Mouse (Mus musculus) embryo, embryonic 11.5 days (tissue): ENCODE results near the gene Ddx58.
A peak's percentile ranks its signal among the peaks of the same experiment; 100 is the strongest.

Experiments used
- DNase-seq: peaks from one replicate; pipeline ENCODE4 v3.0.0-alpha.2; 2012; ENCODE audit warnings: low read depth, low spot score

Ddx58 gene

GRCm38 (mm10) chr4:40239409-40240271 is at the start of gene Ddx58:
TSS of gene Ddx58 (minus strand) at chr4:40239828.
- DNase-seq, result peak; percentile 3

GRCm38 (mm10) chr4:40289046-40289445 is 49.4 kb upstream of the Ddx58 start:
- no peak for DNase-seq

- DNase-seq, result no peak
Observed at GRCm38 (mm10) chr4:40287415-40287814, 47.8 kb upstream of the Ddx58 start.

GRCm38 (mm10) chr4:40285582-40285981 is 46.0 kb upstream of the Ddx58 start:
- peak; percentile 41 for DNase-seq

- DNase-seq, result peak; percentile 94
Observed at GRCm38 (mm10) chr4:40279276-40279900, 39.8 kb upstream of the Ddx58 start, which contains the start of gene Ndufb6. TSS of gene Ndufb6 (minus strand) at chr4:40279421.

GRCm38 (mm10) chr4:40278880-40279275 is 39.2 kb upstream of the Ddx58 start:
- peak; percentile 7 for DNase-seq

- DNase-seq, result peak; percentile 94
Observed at GRCm38 (mm10) chr4:40269430-40270032, 29.9 kb upstream of the Ddx58 start, which contains the start of the genes Smim27 and Topors. TSS of gene Smim27 (plus strand) at chr4:40269579. TSS of gene Topors (minus strand) at chr4:40269850.

GRCm38 (mm10) chr4:40268835-40269234 is 29.2 kb upstream of the Ddx58 start:
- peak; percentile 8 for DNase-seq

- peak; percentile 88 for DNase-seq
Observed at GRCm38 (mm10) chr4:40268204-40268813, 28.7 kb upstream of the Ddx58 start.

GRCm38 (mm10) chr4:40267681-40268080 is 28.1 kb upstream of the Ddx58 start:
- no peak for DNase-seq

- no peak for DNase-seq
Observed at GRCm38 (mm10) chr4:40264321-40264720, 24.7 kb upstream of the Ddx58 start.

GRCm38 (mm10) chr4:40254385-40255103 is 14.9 kb upstream of the Ddx58 start:
- no peak for DNase-seq

- DNase-seq, result no peak
Observed at GRCm38 (mm10) chr4:40253766-40254165, 14.1 kb upstream of the Ddx58 start.

- no peak for DNase-seq
Observed at GRCm38 (mm10) chr4:40250984-40251383, 11.4 kb upstream of the Ddx58 start.

- no peak for DNase-seq
Observed at GRCm38 (mm10) chr4:40244035-40244434, 4.4 kb upstream of the Ddx58 start.

GRCm38 (mm10) chr4:40243006-40243405 is 3.4 kb upstream of the Ddx58 start:
- DNase-seq, result no peak

- no peak for DNase-seq
Observed at GRCm38 (mm10) chr4:40241928-40242327, 2.3 kb upstream of the Ddx58 start.

GRCm38 (mm10) chr4:40240272-40240744 is 680 bp upstream of the Ddx58 start:
- DNase-seq, result peak; percentile 7

- DNase-seq, result no peak
Observed at GRCm38 (mm10) chr4:40238483-40239408, 882 bp downstream of the Ddx58 start.

- no peak for DNase-seq
Observed at GRCm38 (mm10) chr4:40236829-40237228, 2.8 kb downstream of the Ddx58 start.
